Mouse (Mus musculus) MEL (cell line): ENCODE measurements around the gene Fbxl5. TPM values are rescaled to one million over a fixed set of nuclear protein-coding genes. Genes with fewer than 3 reads are reported as not detected.

Experiments
- DNase-seq: peaks from one replicate; pipeline ENCODE4 v3.0.0; 2011; ENCODE audit warnings: low read depth, low spot score
- H3K27ac ChIP-seq: 2 replicates; pipeline ENCODE4 v1.5.1; 2012; ENCODE audit warnings: low read depth, mild to moderate bottlenecking, control low read depth, low read length, moderate library complexity; ENCODE audit not compliant: control insufficient read depth
- H3K27me3 ChIP-seq, 2 experiments: fragments of 150-350 bp in 1 of 2; sonication (generic) in 1 of 2; 2 replicates each; pipeline ENCODE4 v1.6.1; 2012; ENCODE audit warnings: low read length in 2 of 2, mild to moderate bottlenecking in 2 of 2, improper control_type of control experiment in 1 of 2, moderate library complexity in 1 of 2; ENCODE audit not compliant: insufficient read depth in 2 of 2, control insufficient read depth in 1 of 2
- H3K36me3 ChIP-seq, 2 experiments: 2 replicates each; pipeline ENCODE4 v1.6.1; 2012 to 2014; ENCODE audit warnings: low read length in 2 of 2, improper control_type of control experiment in 1 of 2, inconsistent platforms in 1 of 2, mild to moderate bottlenecking in 1 of 2; ENCODE audit not compliant: insufficient read depth in 2 of 2, control insufficient read depth in 1 of 2
- H3K4me1 ChIP-seq, 2 experiments: fragments of 150-350 bp in 1 of 2; sonication (generic) in 1 of 2; 2 replicates each; pipeline ENCODE4 v1.6.1; 2012; ENCODE audit warnings: low read length in 2 of 2, improper control_type of control experiment in 1 of 2, mild to moderate bottlenecking in 1 of 2; ENCODE audit not compliant: insufficient read depth in 2 of 2, control insufficient read depth in 1 of 2
- H3K4me3 ChIP-seq, 2 experiments: fragments of 150-350 bp in 1 of 2; sonication (generic) in 1 of 2; 2 replicates each; pipeline ENCODE4 v1.5.1; 2012; ENCODE audit warnings: low read depth in 2 of 2, low read length in 2 of 2, mild to moderate bottlenecking in 2 of 2, moderate library complexity in 2 of 2, control low read depth in 1 of 2, improper control_type of control experiment in 1 of 2; ENCODE audit not compliant: control insufficient read depth in 1 of 2, insufficient read depth in 1 of 2
- H3K79me2 ChIP-seq: 2 replicates; pipeline ENCODE4 v1.6.1; 2012; ENCODE audit warnings: mild to moderate bottlenecking, low read length, moderate library complexity; ENCODE audit not compliant: control insufficient read depth, poor library complexity, insufficient read depth
- H3K9ac ChIP-seq: 2 replicates; pipeline ENCODE4 v1.6.1; 2012; ENCODE audit warnings: low read depth, mild to moderate bottlenecking, control low read depth, low read length, moderate library complexity; ENCODE audit not compliant: control insufficient read depth, poor library complexity, severe bottlenecking
- H3K9me3 ChIP-seq: fragments of 150-350 bp; sonication (generic); replicated peaks from 2 replicates; pipeline ENCODE4 v1.6.1; 2012; ENCODE audit warnings: mild to moderate bottlenecking, low read length, improper control_type of control experiment, moderate library complexity; ENCODE audit not compliant: insufficient read depth
- BHLHE40 ChIP-seq: IDR thresholded peaks from 2 replicates; pipeline ENCODE4 v1.6.1; 2012; ENCODE audit warnings: low read depth, mild to moderate bottlenecking, inconsistent platforms, low read length, improper control_type of control experiment, borderline replicate concordance
- CHD1 ChIP-seq: IDR thresholded peaks from 2 replicates; pipeline ENCODE4 v1.6.1; 2012; ENCODE audit warnings: low read depth, mild to moderate bottlenecking, inconsistent platforms, low read length, improper control_type of control experiment
- CHD2 ChIP-seq: IDR thresholded peaks from 2 replicates; pipeline ENCODE4 v1.6.1; 2011; ENCODE audit warnings: low read length, improper control_type of control experiment
- CTCF ChIP-seq, 3 experiments: IDR thresholded peaks in 2 of 3; conservative IDR thresholded peaks in 1 of 3; 2 replicates each; pipeline ENCODE4 v1.5.1; 2011 to 2012; ENCODE audit warnings: low read length in 3 of 3, low read depth in 2 of 3, mild to moderate bottlenecking in 2 of 3, improper control_type of control experiment in 1 of 3, inconsistent platforms in 1 of 3, mixed read lengths in 1 of 3, moderate library complexity in 1 of 3; ENCODE audit not compliant: control insufficient read depth in 1 of 3, insufficient read depth in 1 of 3, poor library complexity in 1 of 3, severe bottlenecking in 1 of 3
- ELF1 ChIP-seq: IDR thresholded peaks from 2 replicates; pipeline ENCODE4 v1.6.1; 2014; ENCODE audit warnings: low read depth, mild to moderate bottlenecking, inconsistent platforms, low read length, improper control_type of control experiment, moderate library complexity
- MAFK ChIP-seq: IDR thresholded peaks from 2 replicates; pipeline ENCODE4 v1.6.1; 2011; ENCODE audit warnings: low read depth, mild to moderate bottlenecking, low read length, improper control_type of control experiment, borderline replicate concordance
- MAX ChIP-seq: IDR thresholded peaks from 2 replicates; pipeline ENCODE4 v1.6.1; 2011; ENCODE audit warnings: low read length, improper control_type of control experiment
- MAZ ChIP-seq: IDR thresholded peaks from 2 replicates; pipeline ENCODE4 v1.6.1; 2012; ENCODE audit warnings: low read depth, mild to moderate bottlenecking, inconsistent platforms, low read length, improper control_type of control experiment
- MEF2A ChIP-seq: IDR thresholded peaks from 2 replicates; pipeline ENCODE4 v1.6.1; 2014; ENCODE audit warnings: low read depth, mild to moderate bottlenecking, inconsistent platforms, low read length, improper control_type of control experiment; ENCODE audit not compliant: poor library complexity, insufficient replicate concordance, severe bottlenecking; ENCODE audit errors: extremely low read depth
- MXI1 ChIP-seq: IDR thresholded peaks from 2 replicates; pipeline ENCODE4 v1.6.1; 2011; ENCODE audit warnings: mild to moderate bottlenecking, low read depth, low read length, improper control_type of control experiment
- MYB ChIP-seq: IDR thresholded peaks from 2 replicates; pipeline ENCODE4 v1.6.1; 2011; ENCODE audit warnings: mild to moderate bottlenecking, low read depth, low read length, improper control_type of control experiment
- MYC ChIP-seq: IDR thresholded peaks from 2 replicates; pipeline ENCODE4 v1.6.1; 2011; ENCODE audit warnings: low read depth, mild to moderate bottlenecking, low read length, improper control_type of control experiment, moderate library complexity
- NELFE ChIP-seq: IDR thresholded peaks from 2 replicates; pipeline ENCODE4 v1.6.1; 2011; ENCODE audit warnings: low read depth, low read length, improper control_type of control experiment
- NRF1 ChIP-seq: IDR thresholded peaks from 2 replicates; pipeline ENCODE4 v1.6.1; 2014; ENCODE audit warnings: low read depth, mild to moderate bottlenecking, inconsistent platforms, low read length, improper control_type of control experiment, moderate library complexity; ENCODE audit not compliant: poor library complexity, insufficient read depth, severe bottlenecking
- POLR2A ChIP-seq, 2 experiments: IDR thresholded peaks; 2 replicates each; pipeline ENCODE4 v1.6.1; 2011 to 2012; ENCODE audit warnings: low read length in 2 of 2, mild to moderate bottlenecking in 2 of 2, control low read depth in 1 of 2, improper control_type of control experiment in 1 of 2, low read depth in 1 of 2, moderate library complexity in 1 of 2; ENCODE audit not compliant: control insufficient read depth in 1 of 2, insufficient read depth in 1 of 2, poor library complexity in 1 of 2
- POLR2AphosphoS2 ChIP-seq: IDR thresholded peaks from 2 replicates; pipeline ENCODE4 v1.6.1; 2011; ENCODE audit warnings: low read length, improper control_type of control experiment
- RAD21 ChIP-seq: IDR thresholded peaks from 2 replicates; pipeline ENCODE4 v1.6.1; 2011; ENCODE audit warnings: mild to moderate bottlenecking, low read depth, low read length, improper control_type of control experiment
- RCOR1 ChIP-seq: IDR thresholded peaks from 2 replicates; pipeline ENCODE4 v1.6.1; 2012; ENCODE audit warnings: low read depth, mild to moderate bottlenecking, inconsistent platforms, low read length, improper control_type of control experiment
- SIN3A ChIP-seq: IDR thresholded peaks from 2 replicates; pipeline ENCODE4 v1.6.1; 2012; ENCODE audit warnings: low read length, improper control_type of control experiment, inconsistent platforms
- SMC3 ChIP-seq: IDR thresholded peaks from 2 replicates; pipeline ENCODE4 v1.6.1; 2011; ENCODE audit warnings: low read depth, low read length, improper control_type of control experiment
- TBP ChIP-seq: IDR thresholded peaks from 2 replicates; pipeline ENCODE4 v1.8.0; 2011; ENCODE audit warnings: low read depth, low read length, improper control_type of control experiment
- TCF12 ChIP-seq: IDR thresholded peaks from 2 replicates; pipeline ENCODE4 v1.6.1; 2014; ENCODE audit warnings: low read depth, mild to moderate bottlenecking, inconsistent platforms, low read length, improper control_type of control experiment, moderate library complexity
- USF1 ChIP-seq: IDR thresholded peaks from 2 replicates; pipeline ENCODE4 v1.6.1; 2014; ENCODE audit warnings: low read depth, mild to moderate bottlenecking, inconsistent platforms, low read length, improper control_type of control experiment, moderate library complexity
- USF2 ChIP-seq, 2 experiments: IDR thresholded peaks; 2 replicates each; pipeline ENCODE4 v1.6.1; 2011 to 2012; ENCODE audit warnings: improper control_type of control experiment in 2 of 2, low read length in 2 of 2, borderline replicate concordance in 1 of 2, inconsistent platforms in 1 of 2, low read depth in 1 of 2, mild to moderate bottlenecking in 1 of 2; ENCODE audit not compliant: insufficient read depth in 1 of 2
- ZMIZ1 ChIP-seq: IDR thresholded peaks from 2 replicates; pipeline ENCODE4 v1.6.1; 2012; ENCODE audit warnings: low read depth, mild to moderate bottlenecking, inconsistent platforms, low read length, improper control_type of control experiment, moderate library complexity
- polyA plus RNA-seq, 2 experiments: library from polyadenylated mRNA; stranded (reverse) in 1 of 2; unstranded in 1 of 2; fragments of >175 nt in 1 of 2; fragments of >200 nt in 1 of 2; gene quantifications; 2 replicates each; pipeline versions ENCODE4 v1.2.1 to v1.2.4; 2012; ENCODE audit warnings: low replicate concordance in 2 of 2, low read depth in 1 of 2; ENCODE audit not compliant: insufficient read length in 2 of 2, insufficient read depth in 1 of 2, missing spikeins in 1 of 2
- total RNA-seq: library from RNA; depleted of rRNA; stranded (reverse); fragments of 300-350 nt; gene quantifications from 2 replicates; pipeline ENCODE4 v1.2.3, GENCODE M21; 2012

The Fbxl5 gene
- total and polyA plus RNA-seq, 3 experiments = 22.8 to 25.7 TPM; not detected in 1

- Histone ChIP-seq H3K4me1 (no peaks in the 10 kb centered on the region), H3K27ac (no peak overlapping the region), H3K9me3 (no peaks in the 10 kb centered on the region)
Observed at GRCm38 (mm10) chr5:43847555-43847954, 26.1 kb upstream of the Fbxl5 start.

GRCm38 (mm10) chr5:43846227-43846626 is 24.8 kb upstream of the Fbxl5 start:
- Histone ChIP-seq H3K9me3 (no peaks in the 10 kb centered on the region), H3K27ac (no peak overlapping the region), H3K27me3 (no peaks in the 10 kb centered on the region), H3K4me3 (no peak overlapping the region), H3K36me3 (no peaks in the 10 kb centered on the region), H3K9ac (no peak overlapping the region), H3K79me2 (no peaks in the 10 kb centered on the region), H3K4me1 (no peaks in the 10 kb centered on the region)
- no peak for TF ChIP-seq NELFE
- TF ChIP-seq MAFK = no peak
- no peak for TF ChIP-seq MAZ
- TF ChIP-seq CHD2 = no peak
- no peak for TF ChIP-seq MEF2A
- TF ChIP-seq USF2 (IDR thresholded peaks at IDR 0.05; ENCODE audit: borderline replicate concordance in 1 of 2, insufficient read depth in 1 of 2, low read depth in 1 of 2, low read length in 2 of 2) = no peak
- no peak for TF ChIP-seq NRF1
- TF ChIP-seq CTCF (IDR thresholded peaks at IDR 0.05 in 2 of 3, conservative IDR thresholded peaks at IDR 0.05 in 1 of 3; ENCODE audit: control insufficient read depth in 1 of 3, insufficient read depth in 1 of 3, low read depth in 2 of 3, low read length in 3 of 3, poor library complexity in 1 of 3, severe bottlenecking in 1 of 3) = no peak
- no peak for TF ChIP-seq SIN3A
- TF ChIP-seq POLR2A (IDR thresholded peaks at IDR 0.05; ENCODE audit: control insufficient read depth in 1 of 2, insufficient read depth in 1 of 2, low read depth in 1 of 2, low read length in 2 of 2, poor library complexity in 1 of 2) = no peak
- TF ChIP-seq RAD21 = no peak
- TF ChIP-seq MXI1 = no peak
- TF ChIP-seq MYC = no peak
- no peak for TF ChIP-seq SMC3
- no peak for TF ChIP-seq CHD1
- TF ChIP-seq ZMIZ1 = no peak
- no peak for TF ChIP-seq POLR2AphosphoS2
- no peak for TF ChIP-seq TCF12
- DNase-seq = no peak

More at GRCm38 (mm10) chr5:43847555-43847954, 26.1 kb upstream of the Fbxl5 start:
- no peak for DNase-seq
- Histone ChIP-seq H3K9ac (no peak overlapping the region), H3K79me2 (no peaks in the 10 kb centered on the region), H3K36me3 (no peaks in the 10 kb centered on the region), H3K27me3 (no peaks in the 10 kb centered on the region)
- TF ChIP-seq CHD1 (no peak), USF1 (no peak), NELFE (no peak), MAX (no peak), RCOR1 (no peak), TBP (no peak), BHLHE40 (no peak), NRF1 (no peak), MYB (no peak), CTCF (IDR thresholded peaks at IDR 0.05 in 2 of 3, conservative IDR thresholded peaks at IDR 0.05 in 1 of 3; ENCODE audit: control insufficient read depth in 1 of 3, insufficient read depth in 1 of 3, low read depth in 2 of 3, low read length in 3 of 3, poor library complexity in 1 of 3, severe bottlenecking in 1 of 3) (no peak), MYC (no peak), ELF1 (no peak)
- TF ChIP-seq, all 39 proteins: peak for 0
- no peak overlapping the region for H3K4me3 ChIP-seq
